Mouse (Mus musculus) testis, postnatal 14 days (tissue): ENCODE measurements around the gene Ankrd11.

Experiments used
- DNase-seq: peaks from one replicate; pipeline ENCODE4 v3.0.0; 2021; ENCODE audit warnings: low spot score

The Ankrd11 gene

DNA sequence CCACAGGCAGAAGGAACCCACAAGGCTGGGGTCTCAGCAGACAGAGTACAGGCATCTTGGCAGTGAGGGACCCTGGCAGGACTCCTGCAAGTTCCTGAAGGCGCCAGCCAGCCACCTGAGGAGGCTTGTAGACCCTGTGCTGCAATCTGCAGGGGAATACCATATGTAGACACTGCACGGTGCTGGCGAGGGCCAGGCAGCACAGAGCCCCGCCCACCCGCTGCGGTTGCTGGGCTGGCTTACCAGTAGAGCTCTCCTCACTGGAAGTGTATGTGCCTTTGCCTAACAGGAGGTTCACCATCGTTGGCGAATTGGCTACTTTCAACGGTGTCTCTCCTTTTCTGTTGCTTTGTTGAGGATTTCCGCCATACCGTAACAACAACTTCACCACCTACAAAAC, 145.8 kb downstream of the Ankrd11 start:
- DNase-seq = no peak

DNA sequence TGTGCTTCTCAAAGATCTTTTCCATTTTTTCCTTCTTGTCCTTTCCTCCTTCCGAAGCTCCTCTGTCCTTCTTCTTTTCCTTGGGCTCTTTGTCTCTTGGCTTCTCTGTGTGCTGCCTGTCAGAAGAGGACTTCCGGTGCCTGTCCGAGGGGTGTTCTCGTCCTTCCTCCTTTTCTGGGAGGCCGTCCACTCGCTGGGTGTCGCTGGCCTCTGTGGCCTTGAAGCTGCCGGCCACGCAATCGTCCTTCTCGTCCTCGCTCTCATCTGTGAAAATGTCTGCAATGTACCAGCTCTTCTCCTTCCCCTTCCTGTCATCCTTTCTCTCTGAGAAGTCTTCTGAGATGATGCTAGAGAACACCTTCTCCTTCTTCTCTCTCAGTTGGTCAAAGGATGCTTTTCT, 148.6 kb downstream of the Ankrd11 start:
- DNase-seq = no peak

DNA sequence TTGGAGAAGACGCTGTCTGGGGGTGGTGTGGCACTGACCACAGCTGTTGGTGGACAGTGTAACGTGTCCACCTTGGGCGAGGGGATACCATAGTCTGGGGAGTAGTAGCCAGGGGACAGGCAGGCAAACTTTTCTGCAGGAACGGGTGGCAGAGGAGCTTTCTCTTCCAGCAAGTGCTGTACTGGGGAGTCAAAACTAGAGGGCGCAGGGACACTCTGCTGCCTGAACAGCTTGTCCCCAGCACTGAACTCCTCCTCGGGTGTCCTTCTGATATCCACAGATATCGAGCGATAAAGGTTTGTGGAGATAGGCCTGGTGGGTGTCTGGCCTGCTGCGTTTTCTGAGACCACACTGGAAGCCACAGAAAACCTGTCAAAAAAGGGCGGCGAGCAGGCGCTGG, 150.6 kb downstream of the Ankrd11 start:
- DNase-seq = no peak

DNA sequence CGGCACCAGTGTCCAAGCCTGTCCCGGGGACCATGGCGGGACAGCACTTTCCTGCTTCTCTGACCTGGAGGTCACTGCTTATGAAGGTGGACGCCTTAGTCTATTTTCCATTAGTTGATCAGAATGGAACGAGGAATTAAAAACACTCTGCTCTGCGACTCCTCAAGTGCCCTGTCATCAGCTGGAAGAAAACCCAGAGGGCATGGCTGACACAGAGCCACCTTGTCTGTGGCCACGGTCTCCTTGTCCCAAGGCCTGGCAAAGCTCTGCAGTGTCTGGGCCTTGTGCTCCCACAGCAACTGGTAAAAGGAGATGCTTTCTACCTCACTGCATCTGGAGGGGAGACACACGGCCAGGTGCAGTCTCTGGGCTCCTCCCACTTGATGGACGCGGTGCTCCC, 158.4 kb downstream of the Ankrd11 start:
- no peak for DNase-seq

DNA sequence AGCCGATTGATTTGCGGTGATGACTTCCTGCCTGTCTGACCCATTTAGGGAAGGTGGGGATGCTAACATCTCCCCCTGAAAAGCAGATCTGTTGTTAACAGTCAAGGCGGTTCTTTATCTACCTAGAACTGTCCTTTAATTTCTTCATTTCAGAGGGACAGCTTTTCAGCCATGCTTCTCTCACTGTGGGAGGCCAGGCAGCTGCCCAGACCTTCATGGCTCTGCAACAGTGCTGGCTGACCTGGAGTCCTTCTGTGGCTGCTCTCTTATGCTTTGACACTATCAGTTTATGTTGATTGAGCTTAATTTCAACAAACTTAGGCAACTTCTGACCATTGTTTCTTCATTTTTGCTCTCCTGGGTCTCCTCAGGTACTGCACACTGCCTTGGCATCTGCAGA, 161.8 kb downstream of the Ankrd11 start:
- DNase-seq = no peak

DNA sequence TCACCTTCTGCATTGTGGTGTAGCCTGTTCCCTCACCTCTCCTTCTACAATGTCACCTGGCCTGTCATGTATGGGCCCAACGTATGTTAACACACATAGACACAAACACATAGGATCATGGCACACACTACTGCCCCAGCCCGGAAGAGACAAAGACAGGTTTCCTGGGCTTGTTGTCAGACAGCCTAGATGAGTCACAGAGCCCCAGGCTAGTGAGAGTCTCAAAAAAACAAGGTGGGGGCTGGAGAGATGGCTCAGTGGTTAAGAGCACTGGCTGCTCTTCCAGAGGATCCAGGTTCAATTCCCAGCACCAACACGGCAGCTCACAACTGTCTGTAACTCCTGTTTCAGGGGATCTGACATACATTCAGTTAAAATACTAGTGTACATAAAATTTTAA, 163.8 kb downstream of the Ankrd11 start:
- no peak for DNase-seq

DNA sequence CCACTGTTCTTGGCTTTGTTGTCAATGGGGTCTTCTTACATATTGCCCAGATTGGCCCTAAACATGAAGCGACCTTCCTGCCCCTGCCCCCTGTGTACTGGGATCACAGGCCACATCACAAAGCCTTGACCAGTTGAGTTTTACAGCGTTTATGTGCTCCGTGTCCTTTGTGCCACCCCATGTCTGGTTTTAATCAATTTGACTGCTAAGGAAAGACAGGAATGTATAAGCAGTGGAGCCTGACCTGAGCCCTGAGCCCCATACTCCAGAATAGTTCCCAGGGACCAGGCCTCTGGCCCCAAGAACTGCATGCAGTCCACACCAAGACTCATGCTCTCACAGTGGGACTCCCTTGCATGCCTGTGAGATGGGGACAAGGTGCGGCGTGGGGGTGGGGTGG, 166.9 kb downstream of the Ankrd11 start:
- no peak for DNase-seq

DNA sequence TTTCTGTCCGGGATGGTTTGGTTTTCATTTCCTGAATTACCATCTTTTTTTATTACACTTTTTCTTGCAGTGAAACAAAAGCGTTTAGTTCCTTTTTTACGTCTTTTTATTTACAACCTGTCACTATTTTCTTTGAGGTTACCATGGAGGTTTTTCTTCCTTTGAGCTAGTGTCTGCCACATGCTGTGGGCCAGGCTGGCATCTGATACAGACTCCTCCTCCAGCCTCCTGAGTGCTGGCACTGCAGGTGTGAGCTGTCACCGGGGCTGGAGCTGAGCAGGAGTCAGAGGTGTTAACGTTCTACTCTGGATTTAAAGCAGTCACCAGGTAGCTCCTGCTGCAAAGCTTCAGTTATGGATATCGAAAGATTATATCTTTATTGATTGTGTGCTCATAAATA, 168.9 kb downstream of the Ankrd11 start:
- DNase-seq = no peak

DNA sequence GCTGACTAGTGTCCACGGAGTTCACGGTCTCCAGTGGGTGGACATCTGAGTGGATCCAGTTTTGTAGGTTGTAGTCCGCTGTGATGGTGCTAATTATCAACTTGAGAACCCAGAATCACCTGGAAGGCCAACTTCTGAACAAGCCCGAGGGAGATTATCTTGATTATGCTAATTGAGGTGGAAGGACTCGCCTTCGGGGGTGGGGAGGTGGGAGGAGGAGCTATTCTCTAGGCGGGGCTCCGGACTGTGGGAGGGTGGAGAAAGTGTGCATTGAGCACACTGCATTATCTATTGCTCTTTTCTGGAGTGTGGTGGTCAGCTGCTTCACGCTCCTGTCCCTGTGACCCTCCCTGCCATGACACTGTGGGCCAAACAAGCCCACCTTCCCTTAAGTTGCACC, 170.4 kb downstream of the Ankrd11 start:
- no peak for DNase-seq

DNA sequence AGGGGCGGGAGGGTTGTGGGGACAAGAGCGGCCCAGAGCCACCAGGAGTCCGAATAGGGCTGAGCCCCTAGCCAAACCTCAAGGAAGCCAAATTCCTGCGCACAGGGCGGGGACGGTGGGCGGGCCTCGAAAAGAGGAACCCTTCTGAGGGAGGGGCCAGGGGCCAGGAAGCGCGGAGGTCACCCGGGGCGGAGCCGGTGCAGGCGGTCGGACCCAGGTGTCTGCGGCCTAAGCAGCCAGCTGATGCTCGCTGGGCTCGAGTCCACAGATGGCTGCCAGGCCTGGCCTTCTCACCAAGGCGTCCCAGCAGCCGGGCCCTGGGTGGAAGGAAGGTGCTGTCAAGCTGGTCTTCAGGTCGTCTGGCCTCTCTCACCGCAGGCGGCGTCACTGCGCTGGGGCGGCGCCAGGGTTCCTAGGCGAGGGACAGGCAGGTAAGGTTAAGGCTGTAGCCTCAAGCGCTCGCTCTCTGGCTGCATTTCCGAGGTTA, 171.7 kb downstream of the Ankrd11 start:
- peak; percentile 57 for DNase-seq

DNA sequence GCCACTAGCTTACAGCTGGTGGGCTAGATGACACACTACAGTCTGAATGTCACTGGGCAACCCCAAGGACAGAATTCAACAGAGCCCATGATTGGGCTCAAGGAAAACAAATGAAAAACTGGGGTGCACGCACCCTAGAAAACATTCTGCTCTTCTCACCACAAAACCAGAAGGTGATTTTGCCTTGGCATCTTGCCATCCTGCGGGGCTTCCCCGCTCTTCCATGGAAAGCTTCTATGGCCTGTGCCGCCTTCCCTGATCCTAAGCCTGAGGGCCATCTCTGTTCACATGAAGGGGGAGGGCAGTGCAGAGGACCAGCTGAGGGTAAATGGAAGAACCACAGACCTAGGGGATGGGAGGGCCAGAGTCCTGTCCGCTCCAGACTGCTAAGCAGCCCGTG, 174.1 kb downstream of the Ankrd11 start:
- no peak for DNase-seq

DNA sequence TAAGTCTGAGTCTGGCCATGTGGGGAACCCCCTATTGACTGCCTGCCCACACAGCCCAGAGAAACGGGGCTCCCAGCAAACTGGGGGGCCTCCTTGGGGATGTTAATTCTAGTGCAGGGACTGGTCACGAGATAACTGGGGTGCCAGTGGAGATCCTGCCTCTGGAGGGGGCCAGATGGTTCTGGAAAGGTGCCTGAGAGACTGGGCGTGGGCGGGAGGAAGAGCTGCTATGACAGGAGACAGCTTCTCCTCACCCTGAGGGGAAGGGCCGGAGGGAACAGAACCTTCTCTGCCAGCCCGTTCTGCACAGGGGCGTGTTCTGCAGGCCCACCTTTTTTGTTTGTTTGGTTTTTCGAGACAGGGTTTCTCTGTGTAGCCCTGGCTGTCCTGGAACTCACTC, 175.8 kb downstream of the Ankrd11 start:
- no peak for DNase-seq

DNA sequence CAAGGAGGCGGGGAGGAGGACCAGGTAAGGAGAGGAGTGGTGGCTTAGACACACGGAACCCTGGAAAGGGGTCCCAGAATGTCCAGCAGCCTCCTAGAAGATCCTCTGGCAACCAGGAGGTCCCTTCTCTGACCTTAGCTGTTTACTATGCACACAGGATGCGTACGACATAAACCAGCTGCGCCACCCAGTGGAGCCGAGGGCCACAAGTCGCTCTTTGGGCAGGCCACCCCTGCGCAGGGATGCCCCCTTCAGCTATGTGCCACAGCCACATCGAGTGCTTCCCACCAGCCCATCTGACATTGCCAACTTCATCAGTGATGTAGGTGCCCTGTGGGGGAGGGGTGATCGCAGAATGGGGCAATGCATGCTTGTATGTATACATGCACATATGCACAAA, 176.6 kb downstream of the Ankrd11 start:
- DNase-seq = no peak

DNA sequence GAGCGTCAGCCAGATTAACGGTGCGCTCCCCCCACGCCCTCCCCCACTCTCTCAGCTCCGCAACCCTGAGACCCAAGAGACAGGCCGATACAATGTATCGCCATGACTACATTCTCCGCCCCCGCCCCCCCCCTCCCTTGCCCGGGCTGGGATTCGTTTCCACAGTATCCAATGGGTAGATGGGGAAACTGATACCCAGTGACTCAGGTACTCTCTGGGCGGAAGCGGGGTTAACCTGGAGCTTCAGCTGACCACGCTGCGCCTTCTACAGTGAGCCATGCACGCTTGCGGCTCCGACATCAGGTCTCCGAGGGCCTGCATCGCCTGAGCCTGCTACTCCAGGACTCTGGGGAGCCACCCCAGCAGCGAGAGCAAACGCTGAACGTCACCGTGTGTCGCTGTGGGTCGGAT, 177.4 kb downstream of the Ankrd11 start:
- peak; percentile 52 for DNase-seq

DNA sequence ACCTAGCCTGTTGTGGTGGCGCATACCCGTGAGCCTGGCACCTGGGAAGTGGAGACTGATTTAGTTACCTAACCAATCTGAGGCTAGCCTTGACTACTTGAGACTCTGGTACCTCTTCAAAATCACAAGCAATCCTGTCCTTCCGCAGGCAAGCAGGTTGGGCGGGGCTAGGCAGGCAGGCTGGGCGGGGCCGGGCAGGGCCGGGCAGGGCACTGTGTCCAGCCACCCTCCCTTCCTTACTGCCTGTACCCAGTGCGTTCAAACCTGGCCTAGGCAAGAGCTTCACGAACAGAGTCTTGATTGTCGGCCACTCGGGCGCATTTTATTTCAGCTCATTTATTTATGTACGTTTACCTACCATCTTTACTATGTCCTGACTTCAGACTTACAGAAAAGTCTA, 182.2 kb downstream of the Ankrd11 start:
- DNase-seq = no peak

DNA sequence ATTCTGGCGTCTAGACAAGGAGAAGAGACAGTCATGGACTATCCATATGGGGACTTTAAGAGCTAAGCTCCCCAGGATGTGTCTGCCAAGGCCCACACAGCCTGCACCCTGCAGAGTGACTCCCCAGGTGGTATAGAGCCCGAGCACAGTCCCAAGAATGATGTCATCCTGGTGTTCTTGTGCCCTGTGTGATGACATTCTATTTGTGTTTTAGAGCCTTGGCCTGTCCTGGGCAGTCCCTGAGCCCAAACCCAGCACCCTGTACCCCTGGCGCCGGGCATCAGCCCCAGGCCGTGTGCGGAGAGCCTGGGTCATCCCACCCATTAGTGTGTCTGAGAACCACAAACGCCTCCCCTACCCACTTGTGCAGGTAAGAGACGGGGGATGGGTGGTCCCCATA, 185.8 kb downstream of the Ankrd11 start:
- no peak for DNase-seq

DNA sequence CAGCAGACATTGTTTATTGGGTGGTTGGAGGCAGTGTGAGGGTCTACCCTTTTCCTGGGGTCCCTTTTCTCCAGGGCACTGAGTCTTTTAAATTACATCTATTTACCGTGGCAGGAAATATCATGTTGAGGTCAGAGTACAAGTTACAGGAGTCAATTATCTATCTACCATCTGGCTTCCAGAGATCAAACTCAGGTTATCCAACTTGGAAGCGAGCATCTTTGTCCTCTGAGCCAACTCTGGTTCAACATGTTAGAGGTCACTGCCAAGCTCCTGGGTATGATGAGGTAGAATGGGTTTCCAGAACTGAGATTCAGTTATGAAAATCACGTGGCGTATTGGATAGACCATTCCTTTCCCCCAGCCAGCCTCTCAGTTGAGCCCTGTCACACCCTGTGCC, 187.0 kb downstream of the Ankrd11 start:
- no peak for DNase-seq

DNA sequence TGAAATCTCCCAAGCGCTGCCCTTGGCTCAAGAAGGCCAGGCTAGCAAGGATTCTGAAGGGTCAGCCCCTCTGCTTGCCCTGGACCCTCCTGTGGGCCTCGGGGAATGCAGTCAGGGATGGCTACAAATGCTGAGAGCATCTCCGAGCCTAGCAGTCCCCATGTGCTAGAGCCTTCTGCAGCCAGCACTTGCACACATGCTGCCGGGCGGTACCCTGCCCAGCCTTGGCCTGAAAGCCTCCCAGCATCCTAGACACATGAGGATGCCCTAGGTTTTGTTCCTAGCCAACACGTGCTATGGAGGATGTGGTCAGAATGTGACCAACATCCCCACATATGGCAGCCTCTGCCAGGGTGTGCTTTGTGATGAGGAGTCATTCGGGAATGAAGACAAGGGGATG, 187.7 kb downstream of the Ankrd11 start:
- DNase-seq = no peak

DNA sequence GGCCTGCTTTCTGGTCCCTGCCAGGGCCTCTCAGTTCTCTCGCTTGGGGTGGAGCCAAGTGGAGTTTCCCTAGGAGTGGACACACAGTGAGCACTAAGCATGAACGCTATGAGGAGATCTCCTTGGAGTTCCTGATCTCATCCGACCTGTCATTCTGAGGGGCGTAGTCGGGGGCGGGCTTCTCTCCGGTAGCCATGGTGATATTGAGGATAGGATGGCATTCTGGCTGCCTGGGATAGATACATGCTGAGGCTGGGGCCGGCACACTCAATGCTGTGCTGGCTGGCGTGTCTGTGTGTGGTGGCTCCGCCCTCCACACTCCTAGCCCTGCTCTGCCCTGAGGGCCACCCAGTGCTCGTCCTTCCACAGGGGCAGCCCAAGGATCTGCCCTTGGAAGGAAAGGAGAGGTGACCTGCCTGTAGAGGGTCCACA, 188.7 kb downstream of the Ankrd11 start:
- peak; percentile 31 for DNase-seq

DNA sequence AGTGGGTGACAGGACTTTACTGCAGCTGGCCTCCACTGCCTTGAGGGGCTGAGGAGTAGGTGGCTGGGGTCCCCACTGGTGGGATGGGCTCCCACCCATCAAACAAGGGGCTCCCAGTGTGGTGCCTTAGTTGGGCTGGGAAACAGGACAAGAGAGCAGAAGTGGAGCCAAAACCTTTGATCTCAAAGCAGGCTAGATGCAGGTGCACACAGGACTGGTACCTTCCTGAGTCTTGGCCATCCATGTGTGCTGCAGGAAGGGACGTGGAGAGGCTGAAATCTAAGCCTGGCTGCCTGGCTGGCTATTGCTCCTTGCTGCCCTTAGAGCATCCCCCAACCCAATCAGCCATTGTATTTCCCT, 189.6 kb downstream of the Ankrd11 start:
- DNase-seq = no peak

DNA sequence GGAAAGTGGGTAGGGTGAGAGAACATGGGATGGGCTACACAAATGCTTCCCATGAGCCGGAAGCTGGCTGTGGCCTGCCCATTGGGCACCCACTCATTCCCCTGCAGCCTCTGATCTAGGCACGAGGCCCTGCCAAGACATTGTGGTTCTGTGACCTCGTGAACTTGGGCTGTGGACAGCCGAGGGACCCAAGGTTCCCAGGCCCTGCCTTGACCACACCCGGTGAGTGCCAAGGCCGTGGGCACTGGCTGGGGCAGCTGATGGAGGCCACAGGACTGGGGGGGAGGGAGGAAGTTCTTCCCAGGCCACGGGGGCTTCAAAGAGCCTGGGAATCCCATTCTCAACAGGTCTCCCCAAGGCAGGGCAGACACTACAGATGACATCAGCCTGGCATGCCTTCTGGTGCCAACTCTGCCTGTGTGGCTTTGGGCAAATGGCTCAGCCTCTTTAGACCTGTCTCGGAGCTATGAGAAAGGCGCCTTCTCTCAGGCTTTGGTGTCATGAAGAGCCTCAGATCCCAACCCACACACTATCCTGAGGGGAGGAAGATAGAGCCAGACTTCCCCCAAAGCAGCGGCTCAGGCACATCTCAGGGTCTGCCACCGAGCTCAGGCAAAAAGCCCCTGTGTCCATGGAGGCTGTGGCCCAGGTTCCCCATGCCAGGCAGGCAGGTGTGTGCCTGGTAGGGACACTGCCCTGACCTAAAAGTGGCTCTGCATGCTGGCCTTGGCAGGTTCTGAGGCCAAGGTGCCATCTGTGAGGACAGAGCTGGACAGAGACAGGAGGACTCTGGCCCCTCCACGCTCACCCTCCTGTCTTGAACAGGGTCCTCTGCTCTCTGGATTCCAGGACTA, 190.2 kb downstream of the Ankrd11 start:
- no peak for DNase-seq

DNA sequence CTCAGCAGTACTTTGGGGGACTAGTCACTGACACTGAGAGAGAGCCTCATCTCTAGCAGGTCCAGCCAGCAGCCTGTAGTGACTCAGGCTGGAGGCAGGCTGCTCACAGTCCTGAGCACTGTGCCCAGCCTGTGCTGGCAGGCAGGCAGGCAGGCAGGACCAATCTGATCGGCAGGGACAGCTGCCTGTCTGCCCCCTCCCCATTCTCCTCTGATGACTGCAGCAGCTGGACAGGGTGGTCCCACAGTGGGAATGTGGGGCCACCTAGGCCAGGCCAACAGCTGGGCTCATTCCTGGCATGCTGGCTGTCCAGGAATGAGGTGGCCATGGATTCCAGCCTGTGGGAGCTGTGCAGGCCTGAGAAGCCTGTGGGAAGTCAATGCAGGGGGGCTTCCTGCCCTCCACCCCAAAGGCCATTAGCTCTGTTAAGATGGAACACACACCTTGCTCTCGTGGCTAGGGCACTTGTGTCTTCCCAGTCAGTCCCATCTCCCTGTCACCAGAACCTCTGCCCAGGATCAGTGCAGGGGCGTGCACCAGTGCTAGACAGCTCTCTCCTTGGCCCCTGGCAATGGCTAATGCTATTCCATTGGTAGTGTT, 191.3 kb downstream of the Ankrd11 start:
- no peak for DNase-seq

DNA sequence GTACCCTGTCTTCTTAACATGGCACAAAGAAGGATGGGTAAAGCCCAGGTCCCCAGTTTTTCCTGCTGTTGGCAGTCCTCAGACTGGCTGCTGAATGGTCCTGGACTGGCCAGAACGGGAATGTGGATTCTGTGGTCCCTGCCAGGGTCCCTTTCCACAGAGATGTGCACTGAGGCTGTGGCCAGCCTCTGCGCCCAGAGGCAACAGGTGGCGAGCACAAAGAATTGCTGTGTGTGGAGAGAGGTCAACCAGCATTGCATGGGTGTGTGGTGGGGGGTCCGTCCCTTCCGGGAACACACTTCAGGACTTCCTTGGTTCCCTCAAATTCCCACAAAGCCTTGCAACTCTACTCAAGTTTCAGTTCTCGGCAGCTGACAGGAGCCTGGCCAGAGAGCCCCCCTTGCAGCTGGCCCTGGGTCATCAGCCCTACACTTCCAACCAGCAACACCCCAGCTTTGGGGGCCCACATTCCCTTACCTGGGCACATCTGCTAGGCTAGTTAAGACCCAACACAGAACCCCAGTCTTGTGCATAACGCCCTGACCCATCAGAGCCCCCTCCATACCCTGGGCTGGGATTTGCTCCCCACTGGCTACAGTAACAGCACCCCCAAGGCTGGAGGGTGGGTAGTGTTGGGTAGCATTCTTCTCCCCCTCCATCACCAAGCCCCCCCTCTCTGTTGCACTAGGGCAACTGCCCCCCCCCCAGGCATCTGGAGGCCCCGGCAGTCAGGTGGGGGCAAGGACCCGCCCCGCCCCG, 192.7 kb downstream of the Ankrd11 start:
- DNase-seq = no peak
